Mouse (Mus musculus): ENCODE measurements at regions not wholly inside any gene's neighbourhood (a gene's known extent, or its start where the extent isn't known, plus 50 kb on each side); places are given as distances from the start of the nearest gene placed in this dataset.

DNA sequence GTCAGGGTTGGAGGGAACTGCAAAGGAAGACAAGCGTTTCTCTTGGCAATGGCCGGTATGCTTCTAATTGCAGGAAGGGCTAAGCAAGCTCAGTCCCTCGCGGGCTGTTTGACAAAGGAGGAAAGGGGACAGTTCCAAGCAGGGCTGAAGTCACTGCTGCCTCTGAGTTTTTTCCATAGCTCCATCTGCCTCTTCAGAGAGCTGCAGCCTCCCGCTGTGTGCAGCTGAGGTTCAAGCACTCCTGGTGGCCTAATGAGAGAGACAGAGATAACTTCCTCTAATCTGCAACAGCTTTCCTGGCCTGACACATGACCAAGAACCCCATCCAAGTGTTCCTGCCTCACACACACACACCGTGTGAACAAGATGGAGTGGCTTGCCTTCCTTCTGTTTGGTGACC lies 511.9 kb upstream of the Slc35b3 start:
- in situ Hi-C loops (cut with MboI; ENCODE audit: low sequenced_read_pairs in 2 of 2, unreplicated experiment in 2 of 2), result no loop called here

DNA sequence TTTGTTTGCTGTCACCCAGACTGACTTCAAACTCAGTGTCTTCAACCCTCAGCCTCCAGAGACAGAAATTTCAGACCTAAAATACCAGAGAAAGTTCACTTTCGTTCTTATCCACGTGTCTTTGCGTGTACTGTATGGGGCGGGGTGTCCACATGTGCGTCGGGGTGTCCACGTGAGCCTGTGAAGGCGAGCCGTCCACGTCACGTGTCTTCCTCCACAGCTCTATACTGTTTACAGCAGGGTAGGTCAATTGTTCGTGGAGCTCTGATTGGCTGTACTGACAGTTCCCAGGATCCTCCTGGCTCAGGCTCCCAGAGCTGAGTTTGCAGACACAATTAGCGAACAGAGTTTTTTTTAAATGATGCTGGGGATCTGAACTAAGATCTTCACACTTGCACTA lies 481.1 kb upstream of the Slc35b3 start:
- no peak overlapping the region for H3K27ac ChIP-seq (ENCODE audit: insufficient read depth, low read depth, low read length, poor library complexity, severe bottlenecking)
- H3K9ac ChIP-seq (ENCODE audit: insufficient read depth, low read depth, low read length, poor library complexity, severe bottlenecking), result no peak overlapping the region
- H3K36me3 ChIP-seq (ENCODE audit: control insufficient read depth, insufficient read depth, low read length, poor library complexity, severe bottlenecking), result no peaks in the 10 kb centered on the region
- H3K4me1 ChIP-seq (ENCODE audit: control insufficient read depth in 2 of 2, insufficient read depth in 2 of 2, low read length in 2 of 2, poor library complexity in 1 of 2), result no peaks in the 10 kb centered on the region
- no peak overlapping the region for H3K4me3 ChIP-seq (ENCODE audit: insufficient read depth in 1 of 2, low read depth in 1 of 2, low read length in 2 of 2, poor library complexity in 1 of 2, severe bottlenecking in 1 of 2)
- H3K9me3 ChIP-seq (ENCODE audit: control insufficient read depth, insufficient read depth, low read depth, low read length), result no peaks in the 10 kb centered on the region
- DNase-seq (ENCODE audit: low read depth, low spot score), result no peak
- no peak for TF ChIP-seq CHD2 (IDR thresholded peaks at IDR 0.05; ENCODE audit: low read depth, low read length)
- no peak for TF ChIP-seq HCFC1 (IDR thresholded peaks at IDR 0.05; ENCODE audit: borderline replicate concordance, insufficient read depth, low read length)
- no peak for TF ChIP-seq ZC3H11A (IDR thresholded peaks at IDR 0.05; ENCODE audit: borderline replicate concordance, low read depth, low read length)
- no peak for TF ChIP-seq MAFK (IDR thresholded peaks at IDR 0.05; ENCODE audit: insufficient read depth, low read depth, low read length)
- no peak for TF ChIP-seq ZNF384 (IDR thresholded peaks at IDR 0.05; ENCODE audit: low read depth, low read length)
- in situ Hi-C loops (cut with MboI; ENCODE audit: low sequenced_read_pairs in 2 of 2, unreplicated experiment in 2 of 2), result loop anchor here (25.0 kb wide), 1 partner anchor 1321 kb away; no protein-coding TSS in a partner anchor

More for the DNA sequence above, 511.9 kb upstream of the Slc35b3 start:
- no peak for TF ChIP-seq ZNF384 (IDR thresholded peaks at IDR 0.05; ENCODE audit: low read depth, low read length)
- no peak for TF ChIP-seq HCFC1 (IDR thresholded peaks at IDR 0.05; ENCODE audit: borderline replicate concordance, insufficient read depth, low read length)
- no peak for TF ChIP-seq ZC3H11A (IDR thresholded peaks at IDR 0.05; ENCODE audit: borderline replicate concordance, low read depth, low read length)
- TF ChIP-seq CHD2 (IDR thresholded peaks at IDR 0.05; ENCODE audit: low read depth, low read length), result no peak
- TF ChIP-seq MAFK (IDR thresholded peaks at IDR 0.05; ENCODE audit: insufficient read depth, low read depth, low read length), result no peak
- no peak overlapping the region for H3K9ac ChIP-seq (ENCODE audit: insufficient read depth, low read depth, low read length, poor library complexity, severe bottlenecking)
- H3K9me3 ChIP-seq (ENCODE audit: control insufficient read depth, insufficient read depth, low read depth, low read length), result no peaks in the 10 kb centered on the region
- no peak overlapping the region for H3K27ac ChIP-seq (ENCODE audit: insufficient read depth, low read depth, low read length, poor library complexity, severe bottlenecking)
- DNase-seq (ENCODE audit: low read depth, low spot score), result no peak
- H3K4me3 ChIP-seq (ENCODE audit: insufficient read depth in 1 of 2, low read depth in 1 of 2, low read length in 2 of 2, poor library complexity in 1 of 2, severe bottlenecking in 1 of 2), result no peak overlapping the region
- no peaks in the 10 kb centered on the region for H3K36me3 ChIP-seq (ENCODE audit: control insufficient read depth, insufficient read depth, low read length, poor library complexity, severe bottlenecking)
- H3K4me1 ChIP-seq (ENCODE audit: control insufficient read depth in 2 of 2, insufficient read depth in 2 of 2, low read length in 2 of 2, poor library complexity in 1 of 2), result no peaks in the 10 kb centered on the region

DNA sequence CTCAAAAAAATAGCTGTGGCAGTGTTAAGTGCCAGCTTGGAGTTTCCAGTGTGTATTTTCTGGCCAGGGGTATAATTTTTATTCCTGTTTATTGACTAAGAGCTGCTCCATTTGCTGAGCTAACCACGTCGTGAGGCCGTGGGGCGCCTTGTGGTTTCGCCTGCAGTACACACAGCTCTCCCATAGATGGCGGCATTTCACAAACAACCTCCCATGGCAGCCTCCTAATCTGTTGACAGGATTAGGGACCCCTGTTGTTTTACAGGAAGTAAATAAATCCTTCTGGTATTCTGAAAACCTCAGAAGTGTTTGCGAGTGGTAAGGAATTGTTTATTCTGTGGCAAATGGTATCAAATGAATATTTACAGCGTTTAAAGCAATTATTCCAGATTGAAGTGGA lies 480.2 kb upstream of the Slc35b3 start:
- Histone ChIP-seq H3K27ac (ENCODE audit: insufficient read depth, low read depth, low read length, poor library complexity, severe bottlenecking) (no peak overlapping the region), H3K9ac (ENCODE audit: insufficient read depth, low read depth, low read length, poor library complexity, severe bottlenecking) (no peak overlapping the region), H3K36me3 (ENCODE audit: control insufficient read depth, insufficient read depth, low read length, poor library complexity, severe bottlenecking) (no peaks in the 10 kb centered on the region), H3K9me3 (ENCODE audit: control insufficient read depth, insufficient read depth, low read depth, low read length) (no peaks in the 10 kb centered on the region), H3K4me1 (ENCODE audit: control insufficient read depth in 2 of 2, insufficient read depth in 2 of 2, low read length in 2 of 2, poor library complexity in 1 of 2) (no peaks in the 10 kb centered on the region), H3K4me3 (ENCODE audit: insufficient read depth in 1 of 2, low read depth in 1 of 2, low read length in 2 of 2, poor library complexity in 1 of 2, severe bottlenecking in 1 of 2) (no peak overlapping the region)
- in situ Hi-C loops (cut with MboI; ENCODE audit: low sequenced_read_pairs in 2 of 2, unreplicated experiment in 2 of 2), result loop anchor here (25.0 kb wide), 1 partner anchor 1321 kb away; no protein-coding TSS in a partner anchor
- TF ChIP-seq HCFC1 (IDR thresholded peaks at IDR 0.05; ENCODE audit: borderline replicate concordance, insufficient read depth, low read length) (no peak), CHD2 (IDR thresholded peaks at IDR 0.05; ENCODE audit: low read depth, low read length) (no peak), ZNF384 (IDR thresholded peaks at IDR 0.05; ENCODE audit: low read depth, low read length) (no peak), ZC3H11A (IDR thresholded peaks at IDR 0.05; ENCODE audit: borderline replicate concordance, low read depth, low read length) (peak; percentile 70)
- peak; percentile 26 for DNase-seq (ENCODE audit: low read depth, low spot score)

DNA sequence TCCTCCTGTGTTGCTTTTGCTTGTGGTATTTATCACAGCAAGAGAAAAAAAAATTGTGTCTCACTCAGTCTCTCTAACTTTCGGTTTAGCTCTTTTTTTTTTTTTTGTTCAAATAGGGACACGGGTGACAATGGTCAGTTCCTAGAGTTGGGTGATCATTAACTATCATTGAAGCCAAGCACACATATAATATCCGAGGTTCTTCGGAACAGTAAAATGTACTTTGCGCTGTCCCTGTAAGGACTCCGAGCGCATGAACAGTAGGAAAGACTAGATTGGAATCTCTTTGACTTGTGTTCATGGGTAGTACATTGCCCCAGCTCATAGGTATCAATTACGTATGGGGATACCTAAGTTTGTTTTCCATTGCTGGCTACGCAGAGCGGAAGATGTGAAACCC lies 479.7 kb upstream of the Slc35b3 start:
- Histone ChIP-seq H3K4me1 (ENCODE audit: control insufficient read depth in 2 of 2, insufficient read depth in 2 of 2, low read length in 2 of 2, poor library complexity in 1 of 2) (no peaks in the 10 kb centered on the region), H3K4me3 (ENCODE audit: insufficient read depth in 1 of 2, low read depth in 1 of 2, low read length in 2 of 2, poor library complexity in 1 of 2, severe bottlenecking in 1 of 2) (no peak overlapping the region), H3K27ac (ENCODE audit: insufficient read depth, low read depth, low read length, poor library complexity, severe bottlenecking) (no peak overlapping the region), H3K9ac (ENCODE audit: insufficient read depth, low read depth, low read length, poor library complexity, severe bottlenecking) (no peak overlapping the region), H3K9me3 (ENCODE audit: control insufficient read depth, insufficient read depth, low read depth, low read length) (no peaks in the 10 kb centered on the region), H3K36me3 (ENCODE audit: control insufficient read depth, insufficient read depth, low read length, poor library complexity, severe bottlenecking) (no peaks in the 10 kb centered on the region)
- TF ChIP-seq MAFK (IDR thresholded peaks at IDR 0.05; ENCODE audit: insufficient read depth, low read depth, low read length) (no peak), ZC3H11A (IDR thresholded peaks at IDR 0.05; ENCODE audit: borderline replicate concordance, low read depth, low read length) (no peak), ZNF384 (IDR thresholded peaks at IDR 0.05; ENCODE audit: low read depth, low read length) (no peak), HCFC1 (IDR thresholded peaks at IDR 0.05; ENCODE audit: borderline replicate concordance, insufficient read depth, low read length) (no peak), CHD2 (IDR thresholded peaks at IDR 0.05; ENCODE audit: low read depth, low read length) (no peak)
- in situ Hi-C loops (cut with MboI; ENCODE audit: low sequenced_read_pairs in 2 of 2, unreplicated experiment in 2 of 2), result loop anchor here (25.0 kb wide), 1 partner anchor 1322 kb away; no protein-coding TSS in a partner anchor
- no peak for DNase-seq (ENCODE audit: low read depth, low spot score)

DNA sequence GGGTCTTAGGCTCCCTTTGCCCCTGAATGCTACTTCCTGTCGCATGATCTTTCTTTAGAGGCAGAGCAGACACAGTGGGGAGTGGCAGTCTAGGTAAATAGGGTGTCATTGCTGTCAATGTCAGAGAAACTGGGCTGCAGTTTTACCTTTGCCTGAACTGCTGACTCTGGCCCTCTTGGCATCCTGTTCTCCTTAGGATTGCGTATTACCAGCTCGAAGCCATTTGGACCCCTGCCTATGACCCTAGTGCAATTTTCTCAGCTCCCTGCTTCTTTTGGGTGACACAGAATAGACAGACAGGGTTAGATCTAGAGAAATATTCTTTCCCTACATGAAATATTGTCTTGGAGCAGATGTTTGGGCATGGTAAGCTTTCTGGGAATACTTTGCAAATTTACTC lies 467.3 kb upstream of the Slc35b3 start:
- no peak for TF ChIP-seq ZNF384 (IDR thresholded peaks at IDR 0.05; ENCODE audit: low read depth, low read length)
- no peak for TF ChIP-seq MAFK (IDR thresholded peaks at IDR 0.05; ENCODE audit: insufficient read depth, low read depth, low read length)
- TF ChIP-seq CHD2 (IDR thresholded peaks at IDR 0.05; ENCODE audit: low read depth, low read length), result no peak
- no peak for TF ChIP-seq HCFC1 (IDR thresholded peaks at IDR 0.05; ENCODE audit: borderline replicate concordance, insufficient read depth, low read length)
- no peak for TF ChIP-seq ZC3H11A (IDR thresholded peaks at IDR 0.05; ENCODE audit: borderline replicate concordance, low read depth, low read length)
- H3K36me3 ChIP-seq (ENCODE audit: control insufficient read depth, insufficient read depth, low read length, poor library complexity, severe bottlenecking), result no peaks in the 10 kb centered on the region
- no peak for DNase-seq (ENCODE audit: low read depth, low spot score)
- no peak overlapping the region for H3K27ac ChIP-seq (ENCODE audit: insufficient read depth, low read depth, low read length, poor library complexity, severe bottlenecking)
- H3K9ac ChIP-seq (ENCODE audit: insufficient read depth, low read depth, low read length, poor library complexity, severe bottlenecking), result no peak overlapping the region
- H3K9me3 ChIP-seq (ENCODE audit: control insufficient read depth, insufficient read depth, low read depth, low read length), result no peaks in the 10 kb centered on the region
- no peak overlapping the region for H3K4me3 ChIP-seq (ENCODE audit: insufficient read depth in 1 of 2, low read depth in 1 of 2, low read length in 2 of 2, poor library complexity in 1 of 2, severe bottlenecking in 1 of 2)
- in situ Hi-C loops (cut with MboI; ENCODE audit: low sequenced_read_pairs in 2 of 2, unreplicated experiment in 2 of 2), result loop anchor here (25.0 kb wide), 1 partner anchor 1334 kb away; no protein-coding TSS in a partner anchor
- H3K4me1 ChIP-seq (ENCODE audit: control insufficient read depth in 2 of 2, insufficient read depth in 2 of 2, low read length in 2 of 2, poor library complexity in 1 of 2), result no peaks in the 10 kb centered on the region
